Mouse (Mus musculus): Measurements from ENCODE around the gene Tor4a.

DNA sequence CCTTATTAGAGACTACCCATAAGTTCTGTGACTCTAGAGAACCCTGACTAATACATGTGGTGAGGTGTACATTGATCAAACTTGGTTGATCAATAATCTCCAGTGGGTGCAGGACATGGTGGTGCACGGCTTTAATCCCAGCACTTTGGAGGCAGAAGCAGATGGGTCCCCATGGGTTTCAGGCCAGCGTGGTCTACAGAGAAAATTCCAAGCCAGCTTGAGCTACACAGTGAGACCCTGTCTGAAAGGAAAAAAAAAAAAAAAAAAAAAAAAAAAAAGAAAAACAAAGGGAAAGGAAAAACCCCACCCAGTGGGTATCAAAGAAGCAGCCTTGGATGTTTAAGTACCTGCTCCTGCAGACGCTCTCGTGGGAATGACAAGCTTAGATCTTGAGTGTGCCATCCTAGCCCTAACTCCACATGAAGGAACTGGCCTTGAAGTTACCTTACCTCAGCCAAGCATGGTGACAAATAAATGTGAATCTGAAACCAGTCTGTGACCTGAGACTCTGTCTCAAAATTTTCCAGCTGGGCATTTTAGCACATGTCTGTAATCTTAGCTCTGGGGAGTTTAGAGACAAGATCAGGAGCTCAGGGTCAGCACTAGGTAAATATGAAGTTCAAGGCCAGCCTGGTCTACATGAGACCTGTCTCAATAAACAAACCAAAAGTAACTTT, 45.3 kb downstream of the Tor4a start:
- TF ChIP-seq CTCF (conservative IDR thresholded peaks at IDR 0.05 in 1 of 2, IDR thresholded peaks at IDR 0.05 in 1 of 2; ENCODE audit: low read depth in 2 of 2, low read length in 2 of 2): no peak
- TF ChIP-seq MAX (IDR thresholded peaks at IDR 0.05; ENCODE audit: low read length): no peak
- TF ChIP-seq USF1 (IDR thresholded peaks at IDR 0.05; ENCODE audit: low read depth, low read length): no peak
- TF ChIP-seq MAFK (IDR thresholded peaks at IDR 0.05; ENCODE audit: insufficient replicate concordance, low read length): no peak
- TF ChIP-seq USF2 (conservative IDR thresholded peaks at IDR 0.05; ENCODE audit: low read depth, low read length): no peak
- TF ChIP-seq CHD1 (IDR thresholded peaks at IDR 0.05; ENCODE audit: low read depth, low read length): no peak
- TF ChIP-seq TCF12 (IDR thresholded peaks at IDR 0.05; ENCODE audit: low read depth, low read length): no peak
- no peak for TF ChIP-seq HCFC1 (IDR thresholded peaks at IDR 0.05; ENCODE audit: low read depth, low read length)
- TF ChIP-seq ZC3H11A (IDR thresholded peaks at IDR 0.05; ENCODE audit: low read depth, low read length): no peak
